ENCODE assay signal across 9 mouse cellular contexts in genomic region chr9:53890075-53890474, GRCm38 (mm10). TPM values are rescaled to one million over a fixed set of nuclear protein-coding genes. Genes with fewer than 3 reads are reported as not detected.
A peak's percentile ranks its signal among the peaks of the same experiment; 100 is the strongest.
DNase-seq lines count a peak whose midpoint lies in the region; ATAC-seq and TF ChIP-seq lines count a peak whose summit lies in the region.
"Had no signal": no experiment of that assay in that cellular context is flagged by ENCODE, and none has a peak within 500 bp of the region (broad histone marks: within the 10 kb centered on the region; RNA-seq: fewer than 3 reads in every experiment).

No protein-coding gene starts in this region.

- no peak for DNase-seq in heart, adult 2 months
- no peak for DNase-seq in heart, adult 9 months (ENCODE audit: low spot score in 2 of 2)
- peak; percentile 29 for DNase-seq in urinary bladder, postnatal 14 days (ENCODE audit: low spot score)
- no peak for DNase-seq in urinary bladder, adult 2 months (ENCODE audit: low spot score)
- peak; percentile 62 for DNase-seq in forebrain, embryonic 11.5 days (ENCODE audit: low spot score)
- DNase-seq in left cerebral cortex, adult 18-20 months (ENCODE audit: low spot score in 2 of 2) = peak; percentile 73
- peak; percentile 74 for DNase-seq in retina, embryonic 14.5 days (ENCODE audit: low spot score)
- no peak for DNase-seq in spleen, adult 12 weeks (ENCODE audit: low spot score)

- no peaks in the 10 kb centered on the region for H3K4me1 ChIP-seq in heart, adult 2 months (ENCODE audit: control insufficient read depth, insufficient read depth, low read length)
- H3K4me1 ChIP-seq in forebrain, embryonic 11.5 days (replicated peaks; ENCODE audit: control insufficient read depth, insufficient read depth, low read length) = no peaks in the 10 kb centered on the region
- H3K4me1 ChIP-seq: midbrain, embryonic 12.5 days had no signal

- no peak for TF ChIP-seq EP300 in heart, adult 2 months (IDR thresholded peaks at IDR 0.05; ENCODE audit: insufficient read depth, low read depth, low read length)

- WGBS in heart, adult 2 months = 3% methylated on average over 1 of the region's 1 CpGs
- WGBS in forebrain, embryonic 11.5 days = 4% methylated on average over 1 of the region's 1 CpGs

- H3K9ac ChIP-seq in heart, adult 2 months (ENCODE audit: low read depth, low read length) = no peak overlapping the region
- no peak overlapping the region for H3K9ac ChIP-seq in forebrain, embryonic 11.5 days (ENCODE audit: low read length)
- H3K9ac ChIP-seq: midbrain, embryonic 12.5 days had no signal

- H3K27me3 ChIP-seq in heart, adult 2 months (ENCODE audit: control insufficient read depth, insufficient read depth, low read length) = no peaks in the 10 kb centered on the region
- no peaks in the 10 kb centered on the region for H3K27me3 ChIP-seq in forebrain, embryonic 11.5 days (ENCODE audit: control insufficient read depth, insufficient read depth, low read length)
- H3K27me3 ChIP-seq: midbrain, embryonic 12.5 days had no signal

- no peak for ATAC-seq in forebrain, embryonic 11.5 days (replicated peaks; ENCODE audit: low FRiP score)

- no peaks in the 10 kb centered on the region for H3K79me2 ChIP-seq in heart, adult 2 months (replicated peaks; ENCODE audit: control insufficient read depth, insufficient read depth, low read length)

- TF ChIP-seq POLR2A in heart, adult 2 months (IDR thresholded peaks at IDR 0.05; ENCODE audit: insufficient read depth, low read depth, low read length) = no peak

- H3K27ac ChIP-seq in heart, adult 2 months = no peak overlapping the region
- H3K27ac ChIP-seq in forebrain, embryonic 11.5 days (ENCODE audit: low read depth, low read length) = no peak overlapping the region
- H3K27ac ChIP-seq: midbrain, embryonic 12.5 days had no signal

- no peaks in the 10 kb centered on the region for H3K9me3 ChIP-seq in forebrain, embryonic 11.5 days (ENCODE audit: control insufficient read depth, low read length)
- H3K9me3 ChIP-seq: midbrain, embryonic 12.5 days had no signal

- no peak overlapping the region for H3K4me2 ChIP-seq in forebrain, embryonic 11.5 days (ENCODE audit: low read depth, low read length, severe bottlenecking)
- H3K4me2 ChIP-seq: midbrain, embryonic 12.5 days had no signal

- intact Hi-C loops in heart, adult 2 months (cut with DNase I) = no loop called here

- H3K4me3 ChIP-seq in heart, adult 2 months = no peak overlapping the region
- H3K4me3 ChIP-seq in forebrain, embryonic 11.5 days (ENCODE audit: low read depth, low read length) = no peak overlapping the region
- H3K4me3 ChIP-seq: midbrain, embryonic 12.5 days had no signal

- TF ChIP-seq CTCF in heart, adult 2 months (IDR thresholded peaks at IDR 0.05) = peak; percentile 48

- H3K36me3 ChIP-seq in heart, adult 2 months (ENCODE audit: control insufficient read depth, insufficient read depth, low read length) = no peaks in the 10 kb centered on the region
- H3K36me3 ChIP-seq in forebrain, embryonic 11.5 days (ENCODE audit: control insufficient read depth, insufficient read depth, low read length) = no peaks in the 10 kb centered on the region
- H3K36me3 ChIP-seq: midbrain, embryonic 12.5 days had no signal

RNA-seq across cellular contexts. Expression of gene Sln, which starts 40.1 kb away (rescaled TPM):
- total RNA-seq in heart, adult 2 months (2021) = 10 to 100 TPM; 59.7 to 81.4 TPM
- polyA plus RNA-seq in heart, adult 2 months (2012; rRNA removed) = 412 and 511 TPM in 2 replicates
- polyA plus RNA-seq in urinary bladder, adult 2 months (2012; rRNA removed) = not detected in 2 replicates
- polyA plus RNA-seq in forebrain, embryonic 11.5 days (2014; fragmentation: Nextera tagmentation; extraction: Ambion mirVana) = not detected in 2 replicates
- not detected for total RNA-seq in left cerebral cortex, adult 18-20 months (2021)
- polyA plus RNA-seq: midbrain, embryonic 12.5 days had no signal

Comparison
In these comparisons a context has a peak if more than half of its experiments do, and no peak if none do; other contexts are left out.
1. DNase-seq: peak in urinary bladder, postnatal 14 days (single experiment), forebrain, embryonic 11.5 days (single experiment), left cerebral cortex, adult 18-20 months (2 of 2) and retina, embryonic 14.5 days (single experiment); none in heart, adult 2 months (0 of 2), heart, adult 9 months (0 of 2), urinary bladder, adult 2 months (single experiment) and spleen, adult 12 weeks (single experiment).
2. RNA of gene Sln, which starts 40.1 kb away (polyA plus RNA-seq): 412 to 511 TPM in heart, adult 2 months; not detected in urinary bladder, adult 2 months and not detected in forebrain, embryonic 11.5 days; every median in the first group is over 100 times any median in the second.